Mouse (Mus musculus): ENCODE results near the gene Gtpbp3.

Gene Gtpbp3

DNA sequence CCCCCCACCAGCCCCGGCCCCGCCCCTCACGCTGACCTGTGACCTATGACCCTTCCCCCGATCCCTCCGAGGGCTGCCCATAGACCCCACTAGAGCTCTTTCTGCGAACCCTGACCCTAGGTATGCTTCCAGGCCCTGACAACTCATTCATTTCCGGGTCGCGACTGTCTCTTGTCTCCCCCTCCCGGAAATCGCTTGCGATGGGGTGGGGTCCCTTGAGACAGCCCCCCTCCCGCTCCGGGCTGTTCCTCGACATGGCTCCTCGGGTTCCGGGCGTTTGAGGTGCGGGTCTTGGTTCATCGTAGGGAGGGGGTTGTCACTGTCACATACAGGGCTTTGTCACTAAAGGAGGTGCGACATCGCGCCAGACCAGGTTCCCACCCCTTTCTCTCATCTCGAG lies 18.5 kb upstream of the Gtpbp3 start:
- no peak for DNase-seq (ENCODE audit: low spot score in 2 of 2)

DNA sequence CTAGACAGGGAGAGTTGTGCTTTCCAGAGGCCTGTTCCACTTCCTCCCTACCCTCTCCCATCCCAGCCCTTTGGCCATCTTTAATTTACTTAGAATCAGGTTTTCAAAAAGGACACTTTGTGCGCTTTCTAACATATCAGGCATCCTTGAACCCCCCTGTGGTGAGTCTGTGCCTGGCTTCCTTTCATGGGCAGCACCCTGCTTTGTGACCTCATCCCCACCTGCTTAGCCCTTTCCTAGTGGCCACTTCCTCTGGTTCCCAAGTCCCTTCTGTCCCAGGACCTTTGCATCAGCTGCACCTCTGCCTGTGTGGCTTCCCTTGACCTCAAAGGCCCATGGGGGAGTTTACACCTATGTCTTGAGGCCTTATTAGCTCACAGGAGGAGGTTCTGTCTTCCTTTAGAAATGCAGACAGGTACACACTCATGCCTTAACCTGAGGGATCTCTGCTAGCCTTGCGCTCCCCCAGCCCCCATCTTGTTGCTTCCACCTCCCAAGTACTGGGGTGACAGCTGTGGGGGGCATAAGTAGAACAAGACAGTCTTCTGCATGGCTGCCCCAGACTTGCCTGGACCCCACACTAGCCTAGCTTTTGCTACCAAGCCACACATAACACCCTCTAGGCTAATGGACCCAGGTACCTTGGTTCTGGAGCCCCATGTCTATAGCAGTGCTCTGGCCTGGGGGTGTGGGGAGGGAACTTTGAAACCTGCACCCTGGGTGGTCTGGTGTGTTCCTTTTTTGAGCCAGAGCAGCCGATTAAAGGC lies 17.6 kb upstream of the Gtpbp3 start:
- no peak for DNase-seq (ENCODE audit: low spot score in 2 of 2)

DNA sequence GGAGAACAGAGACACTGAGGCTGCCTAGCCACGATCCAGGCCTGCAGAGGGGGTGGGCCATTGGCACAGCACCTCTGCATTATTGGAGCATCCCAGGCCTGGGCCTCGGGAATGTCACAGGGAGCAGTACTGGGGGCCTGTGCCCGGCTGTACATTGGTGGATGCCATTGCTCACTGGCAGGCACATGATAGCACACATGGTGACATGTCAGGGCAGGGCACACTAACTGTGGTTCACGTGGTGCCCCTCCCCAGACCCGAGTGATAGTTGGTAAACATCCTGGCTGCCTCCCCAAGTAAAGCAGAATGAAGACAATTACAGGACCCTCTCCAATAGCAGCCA lies 17.0 kb upstream of the Gtpbp3 start:
- DNase-seq (ENCODE audit: low spot score in 2 of 2) = no peak

DNA sequence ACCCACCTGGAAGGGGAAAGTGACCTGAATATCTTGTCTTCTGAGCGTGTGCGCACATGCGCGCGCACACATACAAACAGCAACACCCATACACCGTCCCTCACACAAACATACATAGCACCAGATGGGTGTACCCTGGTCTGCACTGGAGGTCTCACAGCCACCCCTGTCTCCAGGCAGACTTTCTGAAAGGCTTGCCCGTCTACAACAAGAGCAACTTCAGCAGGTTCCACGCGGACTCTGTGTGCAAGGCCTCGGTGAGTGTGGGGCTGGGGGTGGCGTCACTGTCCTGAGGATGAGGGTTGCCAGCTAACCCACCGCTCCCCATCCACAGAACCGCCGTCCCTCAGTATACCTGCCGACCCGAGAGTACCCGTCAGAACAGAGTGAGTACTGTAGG lies 16.0 kb upstream of the Gtpbp3 start:
- DNase-seq (ENCODE audit: low spot score in 2 of 2) = no peak

DNA sequence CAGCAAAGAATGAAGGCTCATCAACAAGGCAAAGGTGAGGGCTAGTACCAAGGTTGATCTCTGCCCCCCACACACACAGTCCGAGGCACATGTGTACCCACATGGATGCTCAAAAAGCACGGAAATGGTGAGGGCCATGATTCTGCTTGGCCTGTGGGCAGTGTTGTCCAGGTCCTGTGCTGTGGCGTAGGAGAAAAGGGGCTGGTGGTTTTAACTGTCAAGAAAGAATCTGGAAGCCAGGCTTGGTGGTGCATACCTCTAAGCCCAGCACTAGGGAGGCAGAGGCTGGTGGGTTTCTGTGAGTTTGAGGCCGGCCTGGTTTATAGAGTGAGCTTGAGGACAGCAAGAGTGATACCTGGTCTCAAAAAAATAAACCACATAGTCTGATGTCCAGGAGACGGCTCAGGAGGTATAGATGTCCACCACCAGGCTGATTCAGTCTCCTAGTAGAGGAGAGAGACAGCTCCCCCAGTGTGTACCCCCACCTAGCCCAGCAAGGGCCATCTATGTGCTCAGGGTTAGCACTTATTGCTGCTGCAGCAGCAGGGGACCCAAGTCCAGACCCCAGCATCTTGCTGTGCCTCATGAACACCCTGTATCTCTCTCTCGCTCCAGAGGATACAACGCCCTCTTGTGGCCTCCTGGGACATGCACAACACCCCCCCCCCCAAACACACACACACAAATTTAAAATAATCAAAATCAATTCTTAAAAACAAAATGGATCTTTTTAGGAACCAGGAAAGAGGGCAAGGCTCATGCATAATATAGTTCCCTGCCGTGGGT lies 15.1 kb upstream of the Gtpbp3 start:
- no peak for DNase-seq (ENCODE audit: low spot score in 2 of 2)

DNA sequence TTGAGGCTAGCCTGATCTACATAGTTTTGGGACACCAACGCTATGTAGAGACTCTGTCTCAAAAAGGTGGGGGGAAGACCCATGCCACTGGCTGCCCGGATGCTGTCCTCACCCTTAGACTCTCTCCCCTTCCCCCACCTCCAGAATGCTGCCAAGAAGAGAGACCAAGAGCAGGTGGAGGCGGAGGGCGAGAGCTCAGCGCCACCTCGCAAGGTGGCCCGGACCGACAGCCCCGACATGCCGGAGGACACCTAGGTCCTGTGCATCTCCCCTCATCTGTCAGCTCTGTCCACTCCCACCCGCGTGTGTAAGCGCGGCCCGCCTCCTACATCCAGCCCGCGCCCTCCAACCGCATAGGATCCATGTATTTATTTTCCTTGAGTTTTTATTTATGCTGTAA lies 13.6 kb upstream of the Gtpbp3 start:
- DNase-seq (ENCODE audit: low spot score in 2 of 2) = no peak

DNA sequence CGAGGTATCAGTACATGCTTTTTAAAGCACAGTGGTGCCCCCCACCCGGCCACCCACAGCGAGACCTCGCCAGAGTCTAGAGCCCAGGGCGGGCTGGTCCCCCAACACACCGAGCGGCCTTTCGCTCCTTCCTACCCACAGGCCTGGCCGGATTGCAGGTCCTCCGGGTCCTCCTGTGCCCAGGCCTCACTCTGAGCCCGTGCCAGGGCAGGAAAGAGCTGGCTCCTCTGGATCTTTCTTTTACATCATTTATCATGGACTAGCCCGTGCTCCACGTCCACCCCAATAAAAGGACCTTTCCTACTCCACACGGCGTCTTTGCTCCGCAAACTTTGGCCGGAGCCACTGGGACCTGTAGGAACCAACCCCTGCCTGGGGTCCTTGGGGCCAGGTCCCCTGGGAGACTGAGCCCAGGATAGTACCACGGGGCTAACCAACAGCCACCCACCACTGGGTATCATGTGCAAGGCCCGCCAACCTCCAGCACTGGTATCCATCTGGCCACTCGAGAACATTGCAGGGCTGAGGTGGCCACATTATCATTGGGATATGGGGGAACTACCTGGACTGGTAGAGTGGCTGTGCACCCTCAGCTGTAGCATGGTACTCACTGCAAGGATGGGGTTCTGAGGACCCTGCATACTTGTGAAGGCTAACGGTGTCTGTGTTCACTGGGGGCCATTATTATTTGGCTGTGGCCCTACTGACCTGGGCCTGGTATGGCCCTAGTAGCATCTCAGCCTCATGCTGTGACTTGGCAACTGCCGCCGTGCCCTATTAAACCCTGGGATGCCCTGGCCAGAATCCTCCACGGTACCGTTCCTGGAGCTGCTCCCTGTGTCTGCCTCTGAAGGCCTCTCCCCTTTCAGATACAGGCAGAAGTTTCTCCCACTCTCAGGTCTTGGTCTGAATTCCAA lies 12.9 kb upstream of the Gtpbp3 start:
- no peak for DNase-seq (ENCODE audit: low spot score in 2 of 2)

DNA sequence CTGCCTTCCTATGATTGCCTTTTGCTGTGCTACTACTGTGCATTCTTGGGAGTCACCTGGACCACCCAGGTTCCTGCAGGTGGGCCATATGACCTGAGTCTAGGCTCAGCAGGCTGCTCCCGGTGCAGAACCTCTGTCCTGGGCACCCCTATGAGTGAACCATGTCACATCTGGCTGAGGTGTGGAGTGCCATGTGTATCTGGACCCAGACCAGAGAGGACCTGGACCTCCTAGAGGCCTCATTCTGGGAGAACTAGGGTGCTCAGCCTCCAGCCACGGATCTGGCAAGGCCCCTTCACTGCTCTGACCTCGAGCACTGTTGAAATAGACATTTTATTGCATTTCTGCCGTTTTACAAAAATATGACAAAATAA lies 12.2 kb upstream of the Gtpbp3 start:
- no peak for DNase-seq (ENCODE audit: low spot score in 2 of 2)

DNA sequence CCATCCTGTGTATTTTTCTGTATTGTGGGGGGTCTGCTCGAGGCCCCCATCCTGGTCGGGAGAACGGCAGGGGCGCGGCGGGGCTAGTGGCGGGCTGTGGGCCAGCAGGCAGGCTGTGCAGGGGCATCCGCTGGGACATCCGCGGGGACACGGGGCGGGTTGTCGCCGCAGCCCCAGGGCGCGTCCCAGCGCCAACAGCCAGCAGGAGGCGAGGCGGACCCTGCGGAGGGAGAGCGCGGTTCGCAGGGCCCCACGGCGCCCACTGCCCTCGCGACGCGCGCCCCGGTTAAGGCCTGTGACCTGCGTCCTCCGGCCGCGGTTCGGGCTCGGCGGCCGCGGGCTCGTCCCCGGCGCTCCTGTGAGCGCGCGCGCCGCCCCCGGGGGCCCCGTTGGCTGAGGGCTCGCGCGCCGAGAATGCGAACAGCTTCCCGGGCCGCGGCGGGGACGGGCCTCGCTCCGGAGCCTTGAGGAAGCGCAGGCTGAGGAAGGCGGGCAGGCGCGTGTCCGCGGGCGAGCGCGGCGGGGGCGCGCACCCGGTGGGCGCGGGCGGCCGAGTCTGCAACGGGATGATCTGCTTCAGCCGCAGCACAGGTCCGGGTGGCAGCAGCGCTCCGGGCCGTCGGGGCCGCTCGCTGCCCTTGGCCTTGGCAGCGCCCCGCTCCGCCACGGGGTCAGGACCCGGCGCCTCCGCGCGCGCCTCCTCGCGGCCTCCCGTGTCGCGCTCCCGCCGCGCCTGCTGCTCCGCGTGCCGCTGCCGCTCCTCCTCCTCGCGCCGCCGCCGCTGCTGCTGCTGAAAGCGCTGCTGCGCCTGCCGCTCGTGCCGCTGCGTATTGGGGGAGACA lies 11.6 kb upstream of the Gtpbp3 start:
- peak; percentile 68 to 75 for DNase-seq (ENCODE audit: low spot score in 2 of 2)

DNA sequence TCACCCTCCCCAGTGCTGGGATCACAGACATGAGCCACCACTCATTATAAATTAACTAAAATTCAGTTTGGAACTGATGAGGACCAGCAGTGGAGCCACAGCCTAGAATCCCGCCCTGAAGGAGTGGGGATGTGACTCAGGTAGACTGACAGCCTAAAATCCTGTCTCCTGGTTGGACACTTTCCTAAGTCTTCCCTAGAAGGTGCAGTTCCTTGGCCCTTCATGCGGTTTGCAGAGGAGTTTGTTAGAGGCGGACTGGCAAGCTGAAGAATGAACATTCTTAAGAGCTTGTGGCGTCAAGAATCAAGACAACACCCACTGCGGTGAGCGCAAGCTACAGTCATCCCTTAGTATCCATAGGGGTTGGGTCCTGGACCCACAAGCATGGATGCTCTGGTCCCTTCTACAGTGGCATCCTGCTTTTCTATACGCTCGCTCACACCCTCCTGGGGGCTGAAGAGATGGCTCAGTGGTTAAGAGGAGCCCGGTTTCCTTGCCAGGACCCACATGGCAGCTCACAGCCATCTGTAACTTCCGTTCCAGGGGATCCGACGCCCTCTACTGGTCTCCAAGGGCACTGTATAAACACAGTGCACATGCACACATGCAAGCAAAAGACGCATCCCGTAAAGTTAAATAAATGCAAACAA lies 10.6 kb upstream of the Gtpbp3 start:
- no peak for DNase-seq (ENCODE audit: low spot score in 2 of 2)

DNA sequence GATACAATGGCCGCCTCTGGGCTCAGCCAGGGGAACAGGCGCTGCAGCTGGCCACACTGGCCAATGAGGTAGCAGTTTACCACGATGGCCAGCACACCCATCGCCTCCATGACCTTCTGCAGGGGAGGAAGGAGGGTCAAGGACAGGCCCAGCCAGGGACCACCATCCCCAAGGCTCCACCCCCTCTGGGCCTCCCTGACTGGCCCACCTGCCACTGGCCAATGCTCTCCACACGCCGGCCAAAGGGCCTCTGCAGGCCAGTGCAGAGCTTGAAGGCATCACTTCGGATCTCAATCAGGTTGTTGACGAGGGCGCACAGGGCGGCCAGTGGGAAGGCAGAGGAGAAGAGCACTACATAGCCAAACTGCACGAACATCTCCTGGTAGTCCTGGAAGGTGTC lies 9.0 kb upstream of the Gtpbp3 start:
- no peak for DNase-seq (ENCODE audit: low spot score in 2 of 2)

DNA sequence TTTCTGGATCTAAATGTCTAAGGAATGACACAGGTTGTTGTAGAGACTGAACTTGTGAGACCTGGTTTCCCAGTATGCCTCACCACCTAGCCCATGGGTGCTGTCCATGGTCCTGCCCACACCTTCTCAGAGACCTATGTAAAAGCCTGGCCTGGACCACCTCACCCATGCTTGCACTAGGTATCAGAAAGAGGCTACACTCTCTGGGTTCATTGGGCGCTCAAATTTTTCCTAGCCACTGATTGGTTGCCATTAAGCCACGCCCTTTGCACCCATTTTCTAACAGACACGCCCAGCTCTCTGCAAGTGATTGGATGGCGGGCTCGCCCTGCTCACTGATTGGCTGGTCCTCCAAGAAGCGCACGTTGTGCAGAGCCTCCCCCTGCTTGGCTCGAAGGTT lies 4.0 kb upstream of the Gtpbp3 start:
- no peak for DNase-seq (ENCODE audit: low spot score in 2 of 2)

DNA sequence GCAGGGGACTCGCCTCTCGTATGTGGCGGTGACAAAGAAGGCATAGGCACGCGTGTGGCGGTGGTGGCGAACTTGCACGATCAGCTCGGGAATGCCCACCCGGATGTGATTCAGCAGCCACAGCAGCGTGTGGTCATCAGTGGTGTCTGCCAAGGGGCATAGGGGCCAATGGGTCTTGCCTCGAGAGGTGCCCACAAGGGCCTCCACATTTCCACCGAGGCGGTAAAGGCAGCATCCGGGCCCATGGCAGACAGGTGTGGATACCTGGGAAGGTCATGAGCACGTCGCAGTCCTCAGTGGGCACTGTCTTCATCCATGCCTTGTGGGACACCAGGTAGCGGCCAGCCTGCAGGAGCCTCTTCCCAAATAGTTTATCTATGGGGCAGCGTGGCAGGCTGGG lies 3.2 kb upstream of the Gtpbp3 start:
- no peak for DNase-seq (ENCODE audit: low spot score in 2 of 2)

DNA sequence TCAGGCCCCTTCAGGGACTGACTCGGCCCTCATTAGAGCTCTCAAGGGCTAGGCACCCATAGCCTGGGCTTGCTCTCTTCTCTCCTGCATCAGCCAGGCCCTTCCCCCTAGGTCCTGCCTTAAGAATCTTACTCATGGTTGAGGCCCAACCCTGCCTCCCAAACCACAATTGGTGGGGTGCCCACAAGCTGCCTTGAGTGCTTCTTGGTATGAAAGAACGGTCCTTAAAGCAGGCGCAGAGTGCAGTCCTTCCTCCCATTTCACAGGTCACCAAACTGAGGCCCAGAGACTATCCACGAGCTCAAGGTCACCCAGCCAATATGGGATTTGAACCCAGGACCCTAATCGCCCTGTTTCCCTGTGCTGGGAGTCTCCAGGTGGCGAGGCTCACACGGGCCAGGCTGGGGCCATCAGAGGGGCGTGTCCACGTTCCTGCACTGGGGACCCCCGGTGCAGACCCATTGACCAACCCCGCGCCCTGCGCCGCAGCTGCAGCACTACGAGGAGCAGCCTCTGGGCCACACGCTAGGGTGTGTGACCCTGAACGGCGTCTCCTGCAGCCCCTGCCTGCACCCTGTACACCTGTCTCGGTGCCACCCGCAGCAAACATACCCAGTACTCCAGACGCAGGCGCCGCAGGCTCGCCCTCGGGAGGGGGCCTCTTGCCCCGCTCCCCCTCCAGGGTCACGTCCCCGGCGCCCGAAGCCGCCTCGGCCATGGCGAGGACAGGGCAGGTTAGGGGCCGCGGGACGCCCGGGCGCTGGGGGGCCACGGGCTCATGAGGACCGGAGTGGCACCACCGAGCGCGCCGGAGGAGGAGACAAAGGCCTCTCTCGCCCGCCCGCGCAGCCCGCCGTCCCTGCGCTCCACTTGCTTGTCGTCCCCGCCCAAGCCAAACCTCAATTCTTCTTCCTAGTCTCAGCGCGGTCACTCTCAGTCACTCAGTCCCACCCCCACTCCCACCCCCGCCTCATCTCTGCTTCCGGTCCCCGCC lies 2.5 kb upstream of the Gtpbp3 start, which contains the start of gene Ano8:
Gene Ano8, minus strand, starts transcription at position 822 of the 994 bp plus-strand sequence.
- DNase-seq (ENCODE audit: low spot score in 2 of 2) = peak; percentile 85 to 86

DNA sequence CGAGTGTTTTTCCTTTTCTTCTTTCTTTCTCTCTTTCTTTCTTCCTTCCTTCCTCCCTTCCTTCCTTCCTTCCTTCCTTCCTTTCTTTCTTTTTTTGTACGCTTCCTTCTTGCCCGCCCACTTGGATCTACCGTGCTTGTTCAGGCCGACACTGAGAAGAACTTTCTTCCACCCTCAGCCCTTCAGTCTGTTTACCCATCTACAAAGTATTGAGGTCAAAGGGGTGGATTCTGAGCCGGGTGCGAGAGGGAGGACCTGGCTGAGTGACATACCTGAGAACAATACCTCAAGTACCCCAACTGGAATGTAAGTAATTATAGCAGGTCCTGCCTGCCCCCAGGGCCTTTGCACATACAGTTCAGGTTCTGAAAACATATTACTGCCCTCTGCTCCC lies 1.8 kb upstream of the Gtpbp3 start:
- DNase-seq (ENCODE audit: low spot score in 2 of 2) = no peak

DNA sequence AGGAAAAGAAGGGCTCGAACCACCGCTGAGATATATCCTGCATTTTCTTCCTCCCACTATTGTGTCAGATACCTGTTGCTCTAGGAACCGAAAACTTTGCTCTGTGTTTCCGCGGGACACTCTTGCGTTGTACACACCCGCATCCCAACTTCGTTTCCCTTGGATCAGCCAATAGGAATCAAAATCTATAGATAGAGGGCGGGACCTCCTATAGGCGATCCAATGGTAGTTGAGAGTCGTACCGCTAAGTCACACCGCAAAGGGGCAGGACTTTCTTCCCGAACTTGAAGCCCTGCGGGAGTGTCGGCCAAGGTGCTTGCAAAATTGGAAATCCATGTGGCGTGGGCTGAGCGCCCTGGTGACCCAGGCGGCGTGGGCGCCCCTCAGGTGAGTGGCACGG lies 551 bp downstream of the Gtpbp3 start:
- DNase-seq (ENCODE audit: low spot score in 2 of 2) = peak; percentile 70 to 80

DNA sequence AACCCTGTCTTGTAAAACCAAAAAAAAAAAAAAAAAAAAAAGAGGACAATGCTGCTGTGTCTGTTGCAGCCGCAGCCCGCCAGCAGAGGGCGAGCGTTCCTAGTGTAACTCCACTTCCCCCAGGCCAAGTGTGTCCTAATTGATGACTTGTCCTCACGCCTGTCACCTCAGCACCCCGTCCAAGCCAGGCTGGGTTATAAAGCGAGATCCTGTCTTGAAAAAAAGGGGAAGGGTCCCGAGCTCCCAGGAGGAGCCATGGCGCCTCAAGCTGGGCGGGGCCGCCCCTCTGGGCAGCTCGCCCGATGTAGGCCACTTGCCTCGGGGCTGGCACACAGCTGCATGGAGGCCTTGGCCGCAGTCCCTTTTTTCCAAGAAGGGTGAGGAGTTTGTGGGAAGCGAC lies 7.1 kb downstream of the Gtpbp3 start:
- DNase-seq (ENCODE audit: low spot score in 2 of 2) = peak in 1 of 2 experiments; percentile 59

DNA sequence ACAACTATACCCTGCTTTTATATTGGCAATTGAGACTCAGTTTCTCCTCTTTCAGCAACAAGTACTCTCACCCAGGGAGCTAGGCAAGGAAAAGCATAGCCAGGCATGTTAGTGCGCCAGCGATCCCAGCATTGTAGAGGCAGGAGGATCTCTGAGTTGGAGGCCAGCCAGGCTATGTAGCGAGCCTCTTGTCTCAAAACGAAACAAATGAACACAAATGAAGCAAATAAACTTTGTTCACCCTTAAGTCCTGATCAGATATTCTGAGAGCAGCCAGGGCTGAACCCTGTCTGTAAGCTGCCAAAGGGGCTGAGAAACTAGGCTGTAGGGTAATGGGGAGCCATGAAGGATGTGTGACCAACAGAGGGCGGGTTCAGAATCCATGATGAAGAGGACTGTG lies 7.9 kb downstream of the Gtpbp3 start:
- no peak for DNase-seq (ENCODE audit: low spot score in 2 of 2)

DNA sequence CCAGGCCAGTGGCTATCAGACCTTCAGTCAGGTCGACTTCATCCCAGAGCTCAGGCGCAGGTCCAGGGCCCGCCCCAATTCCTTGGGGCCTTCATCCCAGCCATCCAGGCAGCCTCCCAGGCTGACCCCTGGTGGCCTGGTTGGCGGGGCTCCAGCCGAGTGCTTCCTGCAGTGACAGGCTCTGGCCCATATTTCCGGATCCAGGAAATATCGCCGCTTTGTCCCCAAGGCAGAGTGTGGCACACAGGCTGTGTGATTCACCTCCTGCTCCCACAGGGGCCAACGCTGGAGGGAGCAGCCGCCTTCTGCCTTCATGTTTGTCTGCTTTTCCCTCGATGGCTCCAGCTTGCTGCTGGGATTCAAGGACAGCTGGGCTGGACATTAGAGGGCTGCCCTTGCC lies 8.6 kb downstream of the Gtpbp3 start:
- no peak for DNase-seq (ENCODE audit: low spot score in 2 of 2)
